Mouse (Mus musculus) intestine, embryonic 15.5 days (tissue): ENCODE results near the gene Bmp6. TPM values are rescaled to one million over a fixed set of nuclear protein-coding genes. Genes with fewer than 3 reads are reported as not detected.

Experiments
- ATAC-seq: fragments of 200-750 bp; cut with Nextera tagmentation; 2 replicates; pipeline ENCODE4 v1.8.0; 2017; ENCODE audit warnings: moderate TSS enrichment, moderate library complexity
- H3K27ac ChIP-seq: fragments of 300-500 bp; sonication (generic); 2 replicates; pipeline ENCODE4 v1.5.1; 2015; ENCODE audit warnings: mild to moderate bottlenecking, inconsistent platforms
- H3K27me3 ChIP-seq: fragments of 300-500 bp; sonication (generic); replicated peaks from 2 replicates; pipeline ENCODE4 v1.6.1; 2015; ENCODE audit warnings: inconsistent platforms
- H3K36me3 ChIP-seq: fragments of 300-500 bp; sonication (generic); 2 replicates; pipeline ENCODE4 v1.6.1; 2015; ENCODE audit warnings: inconsistent platforms
- H3K4me1 ChIP-seq: fragments of 300-500 bp; sonication (generic); replicated peaks from 2 replicates; pipeline ENCODE4 v1.6.1; 2015; ENCODE audit warnings: inconsistent platforms
- H3K4me2 ChIP-seq: fragments of 300-500 bp; sonication (generic); replicated peaks from 2 replicates; pipeline ENCODE4 v1.6.1; 2015; ENCODE audit warnings: mild to moderate bottlenecking, inconsistent platforms
- H3K4me3 ChIP-seq: fragments of 300-500 bp; sonication (generic); replicated peaks from 2 replicates; pipeline ENCODE4 v1.5.1; 2015; ENCODE audit warnings: inconsistent platforms
- H3K9ac ChIP-seq: fragments of 300-500 bp; sonication (generic); 2 replicates; pipeline ENCODE4 v1.6.1; 2015; ENCODE audit warnings: inconsistent platforms
- H3K9me3 ChIP-seq: fragments of 300-500 bp; sonication (generic); 2 replicates; pipeline ENCODE4 v1.6.1; 2016; ENCODE audit warnings: inconsistent platforms
- WGBS: fragments of 180-500 bp; shearing (Covaris S2); methylation state at CpG from one replicate; pipeline ENCODE4 v1.1.7; 2015; 5-methylcytosine and 5-hydroxymethylcytosine counted together
- polyA plus RNA-seq: library from polyadenylated mRNA; unstranded; fragments of >200 nt; fragmentation: Nextera tagmentation; extraction: Ambion mirVana; gene quantifications from 2 replicates; pipeline ENCODE4 v1.2.1, GENCODE M21; 2015

The Bmp6 gene
- polyA plus RNA-seq, 1 experiment from 2014 or later = 1.5 TPM

DNA sequence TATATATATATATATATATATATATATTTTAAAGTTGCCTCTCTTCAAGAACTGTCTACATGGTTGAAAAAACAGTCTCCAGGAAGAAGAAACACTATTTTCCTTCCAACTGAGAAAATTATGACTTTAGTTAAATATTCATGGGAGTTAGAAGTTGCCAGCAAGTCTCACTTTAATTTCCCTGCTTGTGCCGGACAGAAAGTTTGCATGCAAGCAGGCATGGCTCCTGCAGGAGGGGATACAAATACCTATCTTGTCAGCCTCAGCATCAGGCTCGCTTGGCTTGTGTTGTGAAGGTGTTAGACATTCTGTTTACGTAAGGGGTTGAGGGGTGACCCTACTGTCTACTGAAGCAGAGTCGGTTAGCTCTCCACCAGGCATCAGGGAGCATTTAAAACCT lies 17.8 kb downstream of the Bmp6 start:
- H3K4me3 ChIP-seq = no peak overlapping the region
- no peaks in the 10 kb centered on the region for H3K27me3 ChIP-seq
- H3K9ac ChIP-seq = no peak overlapping the region
- H3K36me3 ChIP-seq = no peaks in the 10 kb centered on the region
- no peak for ATAC-seq
- H3K27ac ChIP-seq = no peak overlapping the region
- H3K4me1 ChIP-seq = no peaks in the 10 kb centered on the region
- no peaks in the 10 kb centered on the region for H3K9me3 ChIP-seq
- H3K4me2 ChIP-seq = no peak overlapping the region
- 63% methylated on average over 4 of the region's 4 CpGs for WGBS

DNA sequence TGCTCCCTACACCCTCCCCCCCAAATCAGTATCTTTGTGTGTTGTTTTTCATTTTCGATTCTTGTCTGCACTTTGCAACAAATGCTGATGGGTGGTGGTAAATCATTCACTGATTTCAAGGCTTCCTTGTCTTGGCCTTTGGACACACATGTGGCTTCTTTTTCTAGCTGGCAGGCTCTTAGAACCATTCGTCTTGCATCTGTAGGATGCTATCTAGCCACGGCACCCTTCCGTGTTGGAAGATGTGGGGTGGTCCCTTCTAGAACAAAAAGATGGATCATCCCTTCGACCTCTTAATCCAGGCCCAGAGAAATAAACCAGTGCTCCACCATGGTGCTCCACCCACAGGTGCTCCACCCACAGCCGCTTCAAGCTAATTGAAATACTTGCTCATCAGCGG lies 19.0 kb downstream of the Bmp6 start:
- Histone ChIP-seq H3K4me3 (no peak overlapping the region), H3K36me3 (no peaks in the 10 kb centered on the region), H3K27ac (no peak overlapping the region), H3K27me3 (no peaks in the 10 kb centered on the region), H3K9ac (no peak overlapping the region), H3K4me2 (no peak overlapping the region), H3K9me3 (no peaks in the 10 kb centered on the region), H3K4me1 (no peaks in the 10 kb centered on the region)
- WGBS = 85% methylated on average over 7 of the region's 7 CpGs
- no peak for ATAC-seq

DNA sequence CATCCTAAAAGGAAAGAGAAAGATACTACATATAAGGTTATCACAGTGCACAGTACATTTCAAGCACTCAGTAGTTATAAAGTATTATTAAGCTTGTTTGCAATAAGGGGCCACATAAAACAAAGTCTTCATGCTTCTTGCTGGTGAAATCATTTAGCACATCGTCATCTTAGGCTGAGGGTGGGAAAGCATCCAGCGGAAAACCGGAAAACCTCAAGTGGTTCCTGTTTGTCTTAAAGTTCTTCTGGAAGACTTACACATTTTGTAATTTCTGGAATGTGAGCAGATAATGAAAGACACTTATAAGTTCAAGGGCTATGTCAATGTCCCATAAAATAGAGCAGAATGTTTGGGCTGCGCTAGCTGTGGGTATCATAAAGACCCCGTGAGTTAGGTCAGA lies 24.7 kb downstream of the Bmp6 start:
- H3K4me2 ChIP-seq = no peak overlapping the region
- no peak overlapping the region for H3K4me3 ChIP-seq
- no peak overlapping the region for H3K27ac ChIP-seq
- H3K9me3 ChIP-seq = no peaks in the 10 kb centered on the region
- H3K27me3 ChIP-seq = no peaks in the 10 kb centered on the region
- no peaks in the 10 kb centered on the region for H3K4me1 ChIP-seq
- no peak for ATAC-seq
- 49% methylated on average over 5 of the region's 5 CpGs for WGBS
- no peaks in the 10 kb centered on the region for H3K36me3 ChIP-seq
- H3K9ac ChIP-seq = no peak overlapping the region

DNA sequence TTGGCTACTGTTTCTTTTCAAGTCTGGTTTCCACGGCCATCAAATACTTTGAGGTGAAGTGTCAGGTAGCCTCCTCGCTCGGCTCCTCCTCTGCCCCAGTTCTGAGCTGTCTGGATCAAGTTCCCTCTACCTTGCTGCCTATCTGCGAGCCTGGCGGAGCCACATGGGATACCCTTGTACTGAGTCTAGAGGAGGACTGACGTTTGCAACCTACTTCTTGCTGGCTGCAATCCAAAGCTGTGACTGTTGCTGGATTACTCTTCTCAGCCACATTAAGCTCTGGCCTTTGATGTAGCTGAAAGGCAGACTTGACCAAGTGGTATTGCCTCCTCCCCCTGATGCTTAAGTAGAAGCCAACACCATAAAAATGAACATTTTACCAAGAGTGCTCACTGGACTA lies 31.2 kb downstream of the Bmp6 start:
- Histone ChIP-seq H3K4me1 (no peaks in the 10 kb centered on the region), H3K27ac (no peak overlapping the region), H3K9ac (no peak overlapping the region), H3K9me3 (no peaks in the 10 kb centered on the region), H3K27me3 (no peaks in the 10 kb centered on the region), H3K4me3 (no peak overlapping the region), H3K36me3 (no peaks in the 10 kb centered on the region), H3K4me2 (no peak overlapping the region)
- ATAC-seq = no peak
- WGBS = 67% methylated on average over 6 of the region's 6 CpGs

DNA sequence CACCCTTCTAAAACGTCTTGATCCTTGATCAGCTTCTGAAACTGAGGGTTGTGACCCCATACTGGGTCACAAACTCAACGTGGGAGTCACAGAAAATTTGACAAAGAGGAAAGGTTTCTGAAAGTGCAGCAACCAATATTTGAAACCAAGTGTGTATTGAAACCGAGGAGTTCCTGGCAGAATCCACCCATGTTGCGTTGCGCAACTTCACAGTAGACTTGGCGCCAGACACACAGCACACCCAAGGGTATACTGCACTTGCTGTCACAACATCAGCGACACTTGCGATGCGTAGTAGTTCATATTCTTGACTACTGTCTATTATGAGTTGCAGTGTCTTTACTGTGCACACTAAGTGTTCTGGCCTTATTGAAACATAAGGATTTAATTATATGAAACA lies 32.4 kb downstream of the Bmp6 start:
- H3K9ac ChIP-seq = no peak overlapping the region
- no peaks in the 10 kb centered on the region for H3K9me3 ChIP-seq
- no peaks in the 10 kb centered on the region for H3K4me1 ChIP-seq
- H3K4me3 ChIP-seq = no peak overlapping the region
- 90% methylated on average over 9 of the region's 9 CpGs for WGBS
- no peak overlapping the region for H3K4me2 ChIP-seq
- H3K27me3 ChIP-seq = no peaks in the 10 kb centered on the region
- no peaks in the 10 kb centered on the region for H3K36me3 ChIP-seq
- ATAC-seq = no peak
- no peak overlapping the region for H3K27ac ChIP-seq

DNA sequence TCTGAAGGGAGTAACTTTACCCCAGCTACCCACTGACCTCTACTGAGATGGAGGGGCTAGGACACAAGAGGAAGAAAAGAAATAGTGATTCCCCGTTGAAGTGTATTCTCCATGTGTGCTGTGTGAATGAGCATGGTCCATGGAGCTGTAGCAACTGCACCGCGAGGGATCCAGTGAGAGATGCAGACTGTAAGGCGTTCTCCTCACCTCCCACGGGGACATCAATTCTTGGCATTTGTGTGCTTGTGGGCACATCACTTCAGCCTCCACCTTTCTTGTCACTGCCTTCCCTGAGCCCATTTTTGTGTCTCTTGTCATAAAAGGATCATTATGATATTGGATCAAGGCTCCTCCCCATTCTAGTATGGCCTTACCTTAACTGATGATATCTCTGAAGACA lies 34.9 kb downstream of the Bmp6 start:
- Histone ChIP-seq H3K36me3 (no peaks in the 10 kb centered on the region), H3K4me1 (no peaks in the 10 kb centered on the region), H3K27me3 (no peaks in the 10 kb centered on the region), H3K9me3 (no peaks in the 10 kb centered on the region), H3K9ac (no peak overlapping the region), H3K4me2 (no peak overlapping the region), H3K27ac (no peak overlapping the region), H3K4me3 (no peak overlapping the region)
- ATAC-seq = no peak
- WGBS = 90% methylated on average over 5 of the region's 5 CpGs

DNA sequence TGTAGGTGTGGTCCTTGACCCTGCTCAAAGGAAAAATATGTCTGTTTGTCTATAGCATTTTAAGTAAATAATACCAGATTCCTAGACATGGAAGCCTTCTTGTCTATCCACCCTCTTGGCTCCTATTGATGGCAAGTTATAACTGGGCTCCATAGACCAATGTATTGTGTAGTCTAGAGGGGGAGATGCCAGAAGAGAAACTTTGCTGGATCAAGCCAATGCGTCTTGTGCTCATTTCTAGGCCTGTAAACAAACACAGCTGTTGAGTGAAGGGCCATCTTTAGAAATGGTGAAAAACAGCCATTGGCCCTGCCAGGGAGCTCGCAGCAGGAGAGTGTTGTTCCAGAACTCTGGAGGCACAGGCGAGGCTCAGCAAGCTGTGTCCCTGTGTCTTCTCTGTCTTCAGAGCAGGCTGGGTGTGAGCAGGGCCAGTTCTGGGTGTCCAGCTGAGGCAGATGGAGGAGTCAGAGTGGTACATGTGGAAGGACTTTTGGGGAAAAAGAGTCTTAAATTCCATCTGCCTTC lies 41.2 kb downstream of the Bmp6 start:
- Histone ChIP-seq H3K27ac (no peak overlapping the region), H3K4me3 (no peak overlapping the region), H3K27me3 (no peaks in the 10 kb centered on the region), H3K4me2 (no peak overlapping the region), H3K4me1 (no peaks in the 10 kb centered on the region), H3K36me3 (no peaks in the 10 kb centered on the region), H3K9ac (no peak overlapping the region), H3K9me3 (no peaks in the 10 kb centered on the region)
- WGBS = 78% methylated on average over 3 of the region's 3 CpGs
- no peak for ATAC-seq

DNA sequence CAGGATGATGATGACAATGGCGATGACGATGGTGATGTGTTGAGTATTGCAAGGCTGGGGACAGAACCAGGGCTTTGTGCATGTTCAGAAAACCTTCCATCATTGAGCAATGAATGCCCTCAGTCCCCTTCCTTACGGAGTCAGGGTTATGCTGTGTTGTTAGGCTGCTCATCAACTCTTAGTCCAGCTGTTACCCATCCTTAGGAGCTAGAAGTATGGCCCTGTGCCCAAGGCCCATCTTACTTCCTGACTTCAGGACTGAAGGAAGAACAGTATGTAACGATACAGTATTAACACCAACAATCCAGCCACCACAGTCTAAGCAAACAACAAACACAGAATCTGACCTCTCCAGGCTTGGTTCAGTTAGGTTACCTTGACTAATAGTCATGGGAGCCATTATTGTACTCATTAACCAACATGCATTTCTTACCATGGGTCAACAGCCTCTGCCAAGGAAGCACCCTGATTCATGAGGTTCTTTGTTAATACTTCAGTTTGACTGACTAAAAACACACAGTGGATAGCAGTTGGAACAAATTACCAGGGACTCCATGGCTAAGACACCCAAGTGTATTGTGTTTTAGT lies 42.6 kb downstream of the Bmp6 start:
- Histone ChIP-seq H3K27ac (no peak overlapping the region), H3K36me3 (no peaks in the 10 kb centered on the region), H3K4me1 (no peaks in the 10 kb centered on the region), H3K9me3 (no peaks in the 10 kb centered on the region), H3K9ac (no peak overlapping the region), H3K4me2 (no peak overlapping the region), H3K4me3 (no peak overlapping the region), H3K27me3 (no peaks in the 10 kb centered on the region)
- ATAC-seq = no peak
- WGBS = 77% methylated on average over 4 of the region's 4 CpGs

DNA sequence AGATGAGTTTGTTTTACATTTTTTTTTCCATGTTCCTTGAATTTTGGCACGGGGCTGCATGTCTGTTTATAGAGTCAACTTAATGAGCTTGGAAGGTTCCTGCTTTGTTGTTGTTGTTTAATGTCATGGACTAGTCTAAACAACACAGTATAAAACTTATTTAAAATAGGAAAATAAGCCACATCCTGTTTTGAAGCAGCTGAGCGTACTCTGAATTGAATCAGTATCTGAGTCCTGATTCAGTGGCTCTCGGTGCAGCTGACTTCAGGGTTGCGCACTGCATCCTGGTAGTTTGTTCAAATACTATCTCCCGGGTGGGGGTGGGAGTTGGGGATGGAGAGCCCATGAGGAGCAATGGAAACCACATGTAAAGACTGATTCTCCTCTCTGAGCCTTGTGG lies 48.5 kb downstream of the Bmp6 start:
- Histone ChIP-seq H3K36me3 (no peaks in the 10 kb centered on the region), H3K9ac (no peak overlapping the region), H3K9me3 (no peaks in the 10 kb centered on the region), H3K4me3 (no peak overlapping the region), H3K4me1 (no peaks in the 10 kb centered on the region), H3K4me2 (no peak overlapping the region), H3K27ac (no peak overlapping the region), H3K27me3 (no peaks in the 10 kb centered on the region)
- no peak for ATAC-seq
- 72% methylated on average over 5 of the region's 5 CpGs for WGBS

DNA sequence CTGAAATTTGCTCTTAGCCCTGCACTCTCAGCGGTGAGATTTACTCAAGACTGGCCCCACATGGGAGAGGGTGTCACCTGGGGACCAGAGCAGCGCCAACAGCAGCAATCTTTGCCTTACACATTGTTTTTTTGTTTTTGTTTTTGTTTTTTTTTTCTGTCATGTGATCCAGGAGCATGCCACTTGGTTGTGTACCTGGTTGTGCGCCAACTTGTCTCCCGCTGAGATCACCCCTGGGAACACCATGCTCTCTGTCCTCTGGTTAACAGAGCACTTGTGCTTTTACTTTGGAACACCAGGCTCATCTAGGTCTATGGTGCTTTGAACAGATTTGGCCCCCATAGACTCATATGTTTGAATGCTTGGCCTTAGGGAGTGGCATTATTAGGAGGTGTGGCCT lies 50.1 kb downstream of the Bmp6 start:
- Histone ChIP-seq H3K27ac (no peak overlapping the region), H3K9ac (no peak overlapping the region), H3K4me1 (no peaks in the 10 kb centered on the region), H3K4me2 (no peak overlapping the region), H3K27me3 (no peaks in the 10 kb centered on the region), H3K9me3 (no peaks in the 10 kb centered on the region), H3K4me3 (no peak overlapping the region), H3K36me3 (no peaks in the 10 kb centered on the region)
- 92% methylated on average over 4 of the region's 4 CpGs for WGBS
- no peak for ATAC-seq

DNA sequence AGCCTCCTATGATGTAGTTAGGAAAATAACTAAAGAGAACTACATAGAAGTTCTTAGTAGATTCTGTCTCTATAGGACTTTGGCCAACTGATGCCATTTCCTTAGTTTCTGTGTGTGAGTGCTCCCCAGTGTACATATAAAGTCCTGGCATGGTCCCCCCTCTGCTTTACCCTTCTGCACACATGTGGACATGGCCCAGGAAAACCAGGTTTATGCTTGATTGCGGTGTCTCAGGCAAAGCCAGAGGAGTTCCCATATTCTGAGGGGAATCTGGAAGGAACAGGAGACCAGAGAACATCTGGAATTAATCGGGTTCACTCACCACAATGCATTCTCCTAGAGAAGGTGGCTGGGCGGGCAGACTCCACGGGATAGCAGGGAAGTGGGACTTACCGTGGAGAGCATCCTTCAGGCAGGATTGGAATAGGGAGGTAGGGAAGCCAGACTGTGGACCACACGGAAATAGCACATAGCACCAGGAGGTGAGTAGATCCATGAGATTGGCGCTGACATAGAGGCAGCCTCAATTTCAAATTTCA lies 52.2 kb downstream of the Bmp6 start:
- H3K4me1 ChIP-seq = no peaks in the 10 kb centered on the region
- no peak for ATAC-seq
- H3K9me3 ChIP-seq = no peaks in the 10 kb centered on the region
- no peak overlapping the region for H3K9ac ChIP-seq
- H3K27ac ChIP-seq = no peak overlapping the region
- H3K36me3 ChIP-seq = no peaks in the 10 kb centered on the region
- H3K27me3 ChIP-seq = no peaks in the 10 kb centered on the region
- WGBS = 85% methylated on average over 7 of the region's 7 CpGs
- no peak overlapping the region for H3K4me2 ChIP-seq
- H3K4me3 ChIP-seq = no peak overlapping the region

DNA sequence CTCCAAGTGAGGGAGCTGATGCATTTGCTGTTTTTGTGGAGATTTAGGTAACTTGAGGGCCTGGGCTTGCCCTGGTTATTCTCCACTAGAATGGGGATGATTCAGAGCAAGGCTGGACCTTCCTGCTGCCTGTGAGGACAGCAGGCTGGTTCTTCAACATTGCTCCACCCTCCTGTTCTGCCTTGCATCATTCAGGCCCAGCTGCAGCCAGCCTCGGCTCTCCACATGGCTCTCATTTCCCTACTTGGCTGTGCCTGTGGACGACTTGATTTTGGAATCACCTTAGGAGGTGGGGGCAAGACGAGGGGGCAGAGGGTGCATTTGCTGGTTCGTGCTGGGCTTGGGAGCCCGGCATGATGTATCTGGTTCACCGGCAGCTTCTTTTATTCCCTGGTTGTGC lies 53.8 kb downstream of the Bmp6 start:
- Histone ChIP-seq H3K4me3 (no peak overlapping the region), H3K4me2 (no peak overlapping the region), H3K9ac (no peak overlapping the region), H3K27me3 (no peaks in the 10 kb centered on the region), H3K36me3 (no peaks in the 10 kb centered on the region), H3K9me3 (no peaks in the 10 kb centered on the region), H3K4me1 (no peaks in the 10 kb centered on the region), H3K27ac (no peak overlapping the region)
- ATAC-seq = no peak
- WGBS = 73% methylated on average over 6 of the region's 6 CpGs

DNA sequence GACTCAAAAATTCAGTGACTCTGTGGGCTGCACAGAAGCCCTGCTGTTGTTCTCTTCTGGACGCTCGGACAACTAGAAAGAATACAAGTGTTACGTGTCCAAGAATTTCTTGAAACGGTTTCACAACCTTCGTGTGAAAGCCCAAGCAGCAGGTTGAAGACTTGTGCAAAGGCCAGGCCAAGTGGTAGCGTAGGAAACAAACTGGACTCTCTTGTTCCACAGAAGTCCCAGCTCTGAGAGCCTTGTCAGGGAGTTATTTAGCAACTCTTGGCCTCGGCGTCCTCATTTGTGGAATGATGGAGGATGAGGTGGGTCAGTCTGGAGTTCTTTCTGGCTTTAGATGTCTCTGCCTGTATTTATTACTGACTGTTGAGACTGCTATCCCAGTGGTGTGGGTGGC lies 55.8 kb downstream of the Bmp6 start:
- ATAC-seq = no peak
- Histone ChIP-seq H3K36me3 (no peaks in the 10 kb centered on the region), H3K27ac (no peak overlapping the region), H3K9ac (no peak overlapping the region), H3K4me3 (no peak overlapping the region), H3K27me3 (no peaks in the 10 kb centered on the region), H3K9me3 (no peaks in the 10 kb centered on the region), H3K4me1 (no peaks in the 10 kb centered on the region), H3K4me2 (no peak overlapping the region)
- WGBS = 85% methylated on average over 8 of the region's 8 CpGs
